Mouse (Mus musculus): Measurements from ENCODE around the gene Rnf40.

DNA sequence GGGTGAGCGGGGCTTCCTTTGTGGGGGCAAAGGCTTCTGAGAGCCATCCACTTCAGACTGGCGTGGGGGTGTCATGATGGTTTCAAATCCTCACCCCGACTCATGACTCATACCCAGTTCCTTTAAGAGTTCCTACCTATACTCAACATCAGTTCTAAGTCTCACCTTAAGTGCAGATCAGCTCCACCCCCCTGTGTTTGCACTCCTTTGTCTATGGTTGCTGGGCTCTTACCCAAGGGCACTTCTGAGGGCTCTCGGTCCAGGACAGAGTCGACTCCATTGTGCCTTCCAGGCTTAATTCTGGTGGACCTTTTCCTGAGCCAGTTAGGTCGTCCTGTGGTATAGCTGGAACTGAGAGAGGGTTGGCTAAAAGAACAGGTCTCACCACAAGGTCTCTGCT lies 18.6 kb downstream of the Rnf40 start:
- no peak for TF ChIP-seq POLR2A (IDR thresholded peaks at IDR 0.05; ENCODE audit: insufficient read depth, low read depth, low read length)
- no peak for TF ChIP-seq CTCF (IDR thresholded peaks at IDR 0.05; ENCODE audit: insufficient read depth, low read depth, low read length)

Measured in olfactory bulb, adult 2 months (tissue).